Mouse (Mus musculus) cerebellum, adult 11-12 months (tissue): ENCODE measurements around the gene Osbp2.
A peak's percentile ranks its signal among the peaks of the same experiment; 100 is the strongest.

Experiments used
- DNase-seq: peaks from one replicate; pipeline ENCODE4 v3.0.0; 2022

Gene Osbp2

DNA sequence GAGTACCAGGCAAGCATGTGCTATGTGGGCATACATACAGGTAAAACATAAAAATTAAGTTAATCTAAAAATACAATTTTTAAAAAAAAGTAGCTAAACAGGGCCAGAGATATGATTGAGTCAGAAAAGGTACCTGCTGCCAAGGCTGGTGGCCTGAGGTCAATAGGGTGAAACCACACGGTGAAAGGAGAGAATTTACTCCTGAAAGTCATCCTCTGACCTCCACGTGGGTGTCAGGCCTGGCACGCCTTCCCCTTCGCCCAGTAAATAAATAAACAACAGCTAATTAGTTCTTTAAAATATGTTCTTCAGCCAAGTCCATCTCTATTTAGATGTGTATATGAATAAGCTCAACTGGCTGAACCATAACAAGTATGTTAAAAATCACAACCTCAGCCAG lies 3.3 kb downstream of the Osbp2 start:
- peak; percentile 43 for DNase-seq

DNA sequence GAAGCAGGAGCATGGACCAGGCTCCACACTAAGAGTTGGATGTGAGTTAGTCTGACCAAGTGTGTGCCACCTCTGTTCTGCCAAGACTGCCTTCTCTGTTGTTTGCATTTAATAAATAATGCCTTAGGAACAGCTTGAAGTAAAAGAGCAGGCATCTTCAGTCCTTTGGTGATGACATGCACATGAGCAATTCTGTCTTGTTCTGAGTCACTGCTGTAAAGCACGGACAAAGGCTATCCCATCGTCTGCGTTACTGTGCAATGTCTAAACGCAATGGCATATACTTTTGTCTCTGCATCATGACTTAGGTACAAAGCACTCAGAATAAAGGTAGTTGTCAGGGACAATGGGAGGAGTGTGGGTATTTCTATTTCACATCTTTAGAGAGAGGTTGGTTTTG lies 3.9 kb downstream of the Osbp2 start:
- no peak for DNase-seq

DNA sequence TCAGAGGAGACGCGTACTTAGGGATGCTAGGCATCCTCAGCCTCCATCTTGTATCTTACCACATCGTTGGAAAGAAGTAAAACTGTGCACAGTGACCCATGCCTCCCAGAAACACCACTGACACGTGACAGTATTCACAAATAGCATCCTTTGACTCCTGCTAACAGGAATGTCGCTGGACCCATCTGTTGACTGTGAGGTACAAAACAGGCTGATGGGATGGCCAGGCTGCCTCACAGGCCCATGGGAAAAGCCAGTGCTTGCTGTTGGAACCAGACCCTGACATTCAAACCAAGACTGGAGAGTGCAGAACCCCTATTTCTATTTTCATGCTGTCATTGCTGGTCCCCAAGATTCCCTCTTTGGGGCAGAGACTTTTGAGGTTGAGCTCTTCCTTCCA lies 5.8 kb downstream of the Osbp2 start:
- DNase-seq = peak; percentile 31

DNA sequence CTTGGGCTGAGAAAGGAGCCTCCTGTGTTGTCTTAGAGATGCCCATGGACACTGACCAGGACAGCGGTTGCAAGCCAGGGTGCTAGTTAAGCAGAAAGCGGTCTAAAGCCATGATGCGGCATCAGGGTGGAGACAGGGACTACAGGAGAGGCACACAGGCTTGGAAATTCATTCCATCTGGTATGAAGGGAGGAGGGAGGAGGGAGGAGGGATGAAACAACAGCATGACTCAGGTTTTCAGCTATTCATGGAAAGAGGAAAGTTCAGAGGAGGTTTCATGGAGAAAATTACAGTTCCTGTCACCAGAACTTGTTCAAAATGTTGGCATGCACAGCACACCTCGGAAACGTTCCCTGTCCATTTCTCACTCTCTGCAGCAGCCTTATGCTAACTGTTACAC lies 7.9 kb downstream of the Osbp2 start:
- peak; percentile 44 for DNase-seq

DNA sequence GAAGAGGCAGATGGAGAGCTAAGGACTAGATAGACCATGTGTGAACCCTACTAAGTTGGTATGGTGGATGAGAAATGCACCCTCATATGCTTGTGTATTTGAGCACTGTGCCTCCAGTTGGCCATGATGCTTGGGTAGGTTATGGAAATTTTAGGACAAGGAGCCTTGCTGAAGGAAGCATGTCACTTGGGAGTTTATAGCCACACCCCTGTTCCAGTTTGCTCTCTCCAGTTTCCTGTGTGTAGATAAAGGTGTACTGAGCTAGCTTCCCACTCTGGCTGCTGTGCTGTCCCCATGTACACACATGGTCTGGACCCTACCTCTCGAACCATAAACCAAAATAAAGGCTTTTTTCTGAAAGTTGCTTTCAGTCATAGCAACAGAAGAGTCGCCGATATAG lies 9.5 kb downstream of the Osbp2 start:
- DNase-seq = no peak

DNA sequence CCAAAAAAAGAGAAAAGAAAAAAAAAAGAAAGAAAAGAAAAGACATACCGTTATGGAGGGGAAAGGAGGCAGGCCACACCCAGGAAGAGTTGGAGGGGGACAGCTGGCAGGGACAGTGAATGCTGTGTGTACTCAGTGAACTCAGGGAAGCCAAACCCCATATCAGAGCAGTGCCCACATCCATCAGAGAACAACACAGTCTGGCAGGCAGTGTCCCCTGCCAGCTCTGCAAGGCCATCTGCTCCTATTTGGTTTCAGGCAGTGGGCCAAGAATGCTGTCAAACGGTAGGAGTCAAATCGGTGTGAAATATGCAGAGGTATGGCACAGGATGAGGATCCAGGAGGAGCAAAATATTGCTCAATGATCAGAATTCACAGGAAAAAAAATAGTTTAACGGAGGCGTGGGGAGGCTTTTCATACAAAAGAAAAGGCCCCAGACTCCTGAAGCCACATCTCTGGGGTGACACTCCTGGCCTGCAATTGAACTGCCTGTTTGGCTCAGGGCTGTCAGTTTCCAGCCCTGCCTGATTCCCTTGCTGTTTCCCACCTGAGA lies 10.1 kb downstream of the Osbp2 start:
- DNase-seq = peak; percentile 97

DNA sequence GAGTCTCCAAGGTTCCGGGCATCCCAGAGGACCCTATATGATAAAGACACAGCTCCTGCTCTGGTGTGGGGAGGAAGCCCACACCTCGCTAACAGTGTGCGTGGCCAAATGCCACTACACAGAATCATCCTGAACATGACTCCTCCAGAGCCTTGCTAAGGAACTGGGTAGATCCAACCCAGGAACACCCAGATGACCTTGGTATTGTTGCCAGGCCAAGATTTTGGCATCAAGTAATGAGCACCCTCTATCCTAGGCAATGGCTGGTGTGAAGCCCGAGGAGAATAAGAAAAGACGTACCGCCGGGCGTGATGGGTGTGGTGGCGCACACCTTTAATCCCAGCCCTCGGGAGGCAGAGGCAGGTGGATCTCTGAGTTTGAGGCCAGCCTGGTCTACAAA lies 10.7 kb downstream of the Osbp2 start:
- DNase-seq = peak; percentile 66

DNA sequence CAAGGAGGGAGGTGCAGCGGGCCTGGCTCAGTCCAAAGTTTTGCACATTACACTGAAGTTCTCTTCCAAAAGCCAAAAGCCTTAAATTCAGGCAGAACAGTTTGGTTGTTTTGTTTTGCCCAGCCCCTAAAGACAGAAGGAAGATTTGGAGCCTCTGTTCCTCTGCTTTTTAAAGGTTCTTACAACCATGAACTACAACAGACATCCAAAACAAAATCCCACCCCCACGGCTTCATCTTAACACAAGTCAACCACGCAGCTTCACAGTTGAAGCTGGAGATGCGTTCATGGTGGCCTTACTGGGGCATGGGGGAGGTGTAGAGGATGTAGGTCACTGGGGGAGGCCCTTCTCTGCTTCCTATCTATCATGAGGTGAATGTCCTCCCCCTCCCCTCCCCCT lies 11.8 kb downstream of the Osbp2 start:
- DNase-seq = no peak

DNA sequence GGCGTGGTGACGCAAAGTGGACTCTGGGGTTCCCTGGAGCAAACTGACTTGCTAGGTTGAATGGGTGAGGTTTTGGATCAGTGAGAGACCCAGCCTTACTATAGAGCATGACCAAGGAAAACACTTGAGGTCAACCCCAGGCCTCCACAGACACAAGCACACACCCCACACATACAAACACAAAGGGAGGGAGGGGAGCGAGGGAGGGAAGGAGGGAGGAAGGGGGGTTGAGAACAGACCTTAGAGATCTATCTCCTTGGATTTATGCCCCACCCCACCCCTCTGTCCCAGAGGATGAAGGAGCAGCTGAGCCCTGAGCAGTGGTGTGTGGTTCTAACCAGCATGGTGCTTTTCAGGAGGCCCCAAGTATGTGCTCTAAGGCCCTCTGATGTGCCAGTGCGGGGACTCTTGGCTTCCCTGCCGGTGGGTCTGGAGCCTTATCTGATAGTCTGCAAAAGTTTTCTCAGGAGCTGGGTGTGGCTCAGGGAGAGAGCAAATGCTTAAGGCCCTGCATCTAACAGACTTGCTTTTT lies 12.9 kb downstream of the Osbp2 start:
- DNase-seq = no peak

DNA sequence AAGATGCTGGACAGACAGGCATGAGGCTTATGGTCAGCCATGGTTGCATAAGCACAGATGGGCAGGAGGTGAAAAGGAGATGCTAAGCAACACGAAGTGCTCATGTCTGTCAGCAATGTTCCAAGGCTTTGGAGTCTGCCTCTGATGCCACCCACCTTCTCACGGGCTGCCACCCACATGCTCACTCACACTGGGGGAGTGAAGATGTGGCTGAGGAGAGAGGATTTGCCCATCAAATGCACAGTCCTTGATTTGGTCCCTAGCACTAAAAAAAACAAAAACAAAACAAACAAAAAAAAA lies 13.4 kb downstream of the Osbp2 start:
- peak; percentile 61 for DNase-seq

DNA sequence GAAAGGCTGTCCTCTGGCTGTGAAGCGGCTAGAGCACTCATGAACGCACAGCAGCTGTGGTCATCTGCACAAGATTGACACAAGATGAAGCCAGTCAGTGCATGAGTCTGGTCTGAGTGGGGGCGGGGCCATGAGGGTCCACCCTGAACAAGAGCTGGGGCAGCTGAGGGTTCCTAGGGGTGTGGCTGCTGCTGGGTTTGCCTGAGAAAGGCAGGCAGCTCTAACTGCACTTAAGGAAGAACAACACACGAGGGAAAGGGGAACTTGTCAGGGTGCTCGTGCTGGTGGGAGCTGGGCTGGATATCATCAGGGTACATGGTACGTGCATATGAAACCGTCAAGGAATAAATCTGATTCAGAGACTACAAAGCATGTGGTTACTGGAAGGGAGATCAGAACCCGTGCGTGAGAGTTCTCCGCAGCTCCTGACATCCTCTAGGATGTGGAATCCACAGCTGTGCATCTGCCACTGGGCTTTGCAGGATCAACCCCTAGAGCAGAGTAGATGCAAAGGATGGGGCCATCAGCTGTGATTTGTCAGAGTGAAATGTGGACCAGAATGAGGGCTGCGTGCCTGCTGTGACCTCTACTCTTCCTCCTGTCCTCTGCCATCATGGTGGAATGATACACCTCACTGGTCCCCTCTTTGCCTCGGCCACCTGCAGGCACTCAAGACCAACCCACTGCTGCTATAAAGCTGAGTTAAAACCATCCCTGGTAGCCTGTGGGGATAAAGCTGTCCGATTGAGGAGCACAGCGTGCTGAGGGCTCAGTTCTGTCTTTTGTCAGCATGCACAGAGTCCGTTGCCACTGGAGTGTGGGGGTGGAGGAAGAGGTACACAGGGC lies 14.0 kb downstream of the Osbp2 start:
- DNase-seq = peak; percentile 55

DNA sequence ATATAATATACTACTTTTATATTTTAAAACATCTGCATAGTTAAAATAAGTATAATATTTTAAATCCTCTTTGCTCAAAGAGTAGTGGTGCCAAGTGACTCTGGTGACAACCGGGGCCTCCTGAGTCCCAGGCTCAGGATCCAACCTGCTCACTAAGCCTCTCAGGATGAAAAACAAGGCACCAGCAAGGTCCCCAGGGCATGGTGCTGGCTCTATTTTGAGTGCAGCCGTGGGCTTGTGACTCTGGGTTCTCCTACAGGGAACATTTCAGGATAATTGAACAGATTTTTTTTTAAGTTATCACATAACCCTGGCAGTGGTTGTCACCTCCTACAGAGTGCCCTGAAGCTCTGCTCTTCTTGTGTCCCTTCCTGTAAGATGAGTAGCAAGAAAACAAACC lies 17.4 kb downstream of the Osbp2 start:
- peak; percentile 33 for DNase-seq

DNA sequence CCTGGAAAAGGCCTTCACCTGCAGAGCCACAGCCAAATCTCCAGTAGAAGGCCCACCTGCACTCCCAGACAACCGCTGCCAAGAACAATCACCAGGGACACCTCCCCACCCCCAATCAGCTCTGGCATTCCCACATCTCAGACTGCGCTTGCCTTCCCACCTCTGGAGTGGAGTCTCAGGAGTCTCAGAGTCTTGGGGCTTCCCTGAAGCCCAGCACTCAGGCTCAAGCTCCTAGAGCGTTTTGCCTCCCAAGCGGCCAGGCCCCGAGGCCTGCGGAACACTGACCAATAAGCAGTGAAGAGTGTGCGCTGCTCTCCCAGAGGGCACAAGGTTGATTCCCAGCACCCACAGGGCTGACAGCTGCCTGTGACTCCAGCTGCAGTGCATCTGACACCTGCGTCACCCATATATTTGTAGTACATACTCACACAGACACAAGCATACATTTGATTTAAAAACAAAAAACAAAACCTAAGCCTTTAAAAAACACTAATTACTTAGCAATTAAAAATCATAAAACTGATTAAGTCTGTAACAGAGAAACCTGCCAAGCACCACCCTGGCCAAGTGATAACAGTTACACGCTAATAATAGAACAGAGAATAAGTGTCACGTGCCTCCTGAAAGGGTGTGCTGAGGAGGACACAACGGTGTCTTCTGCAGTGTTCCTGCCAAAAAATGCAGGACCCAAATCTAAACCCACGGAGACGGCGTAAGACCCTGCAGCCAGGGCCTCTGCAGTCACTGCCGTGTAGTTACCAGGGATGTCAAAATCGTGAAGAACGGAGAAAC lies 19.6 kb downstream of the Osbp2 start:
- peak; percentile 64 for DNase-seq

DNA sequence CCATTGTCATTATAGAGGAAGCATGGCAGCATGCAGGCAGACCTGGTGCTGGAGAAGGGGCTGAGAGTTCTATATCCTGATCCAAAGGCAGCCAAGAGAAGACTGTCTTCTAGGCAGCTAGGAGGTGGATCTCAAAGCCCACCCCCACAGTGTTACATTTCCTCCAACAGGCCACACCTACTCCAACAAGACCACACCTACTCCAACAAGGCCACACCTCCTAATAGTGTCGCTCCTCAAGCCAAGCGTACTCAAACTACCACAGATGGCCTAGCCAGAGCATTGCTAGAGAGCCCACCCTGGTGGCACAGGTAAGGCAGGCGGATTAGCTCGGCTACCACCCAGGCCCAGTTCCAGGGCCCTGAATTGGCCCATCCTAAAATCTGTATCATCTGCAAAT lies 28.4 kb downstream of the Osbp2 start:
- DNase-seq = no peak

DNA sequence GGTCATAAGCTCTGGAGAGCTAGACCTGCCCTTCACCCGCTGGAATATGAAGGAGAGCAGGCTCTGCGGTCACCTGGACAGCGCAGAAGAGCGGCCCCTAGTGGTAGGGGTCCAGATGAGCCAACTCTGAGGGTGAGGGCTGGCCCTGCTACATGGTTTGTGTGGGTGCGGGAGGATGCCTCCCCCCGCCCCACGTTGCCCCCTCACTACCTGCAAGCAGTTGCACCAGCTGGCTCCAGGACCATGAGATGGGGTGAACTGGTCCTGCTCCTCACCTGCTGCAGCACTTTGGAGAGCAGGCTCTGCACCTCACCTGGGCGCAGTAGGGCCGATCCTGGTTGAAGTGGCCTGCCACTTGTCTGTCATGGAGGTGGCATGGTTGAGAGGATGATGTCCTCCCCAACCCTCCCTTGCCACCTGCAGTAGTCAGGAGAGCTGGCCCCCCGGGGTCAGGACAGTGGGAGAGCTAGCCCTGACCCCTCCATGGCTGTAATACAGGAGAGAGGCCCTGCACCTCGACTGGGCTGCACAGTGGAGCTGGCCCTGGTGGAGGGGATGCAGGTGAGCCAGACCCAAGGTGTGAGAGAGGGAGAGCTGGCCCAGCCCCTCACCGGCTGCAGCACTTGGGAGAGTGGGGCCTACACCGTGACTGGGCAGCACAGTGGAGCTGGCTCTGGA lies 29.1 kb downstream of the Osbp2 start:
- peak; percentile 60 for DNase-seq

DNA sequence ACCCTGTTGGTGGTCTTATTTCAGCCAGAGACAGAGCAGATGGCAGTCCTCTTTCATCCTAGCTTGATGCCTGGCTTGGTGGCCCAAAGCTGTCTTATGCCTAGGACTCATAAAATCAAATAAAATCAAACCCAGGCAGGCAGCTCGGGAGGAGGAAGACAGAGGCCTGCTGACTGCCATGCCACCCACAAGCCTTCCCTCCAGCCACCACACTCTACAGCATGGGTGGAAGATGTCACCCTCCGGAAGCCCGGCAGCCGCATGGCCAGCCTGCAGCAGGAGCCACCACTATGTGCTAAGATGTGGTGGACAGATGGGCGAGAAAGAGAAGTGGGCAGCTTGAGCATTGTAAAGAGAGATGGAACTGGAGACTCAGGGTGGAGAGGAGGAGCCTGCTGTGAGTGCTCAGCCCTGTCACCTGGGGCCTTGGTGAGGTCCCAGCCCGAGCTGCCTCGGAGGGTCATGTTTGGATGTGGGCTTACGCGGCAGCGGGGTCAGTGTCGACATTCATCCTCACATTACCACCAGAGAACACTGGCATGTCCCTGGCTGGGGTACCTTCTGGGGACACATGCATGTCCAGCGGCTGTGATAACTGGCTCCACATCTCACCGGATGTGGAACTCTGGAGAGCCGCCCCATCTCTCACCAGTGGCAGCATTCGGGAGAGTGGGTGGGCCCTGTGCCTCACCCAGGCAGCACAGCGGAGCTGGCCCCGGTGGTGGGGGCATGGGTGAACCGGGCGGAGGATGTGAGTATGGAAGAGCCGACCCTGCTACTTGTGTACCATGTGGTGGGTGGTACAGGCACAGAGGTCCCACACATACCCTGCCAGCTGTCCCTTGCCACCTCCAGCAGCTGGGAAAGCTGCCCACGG lies 29.9 kb downstream of the Osbp2 start:
- peak; percentile 57 for DNase-seq

DNA sequence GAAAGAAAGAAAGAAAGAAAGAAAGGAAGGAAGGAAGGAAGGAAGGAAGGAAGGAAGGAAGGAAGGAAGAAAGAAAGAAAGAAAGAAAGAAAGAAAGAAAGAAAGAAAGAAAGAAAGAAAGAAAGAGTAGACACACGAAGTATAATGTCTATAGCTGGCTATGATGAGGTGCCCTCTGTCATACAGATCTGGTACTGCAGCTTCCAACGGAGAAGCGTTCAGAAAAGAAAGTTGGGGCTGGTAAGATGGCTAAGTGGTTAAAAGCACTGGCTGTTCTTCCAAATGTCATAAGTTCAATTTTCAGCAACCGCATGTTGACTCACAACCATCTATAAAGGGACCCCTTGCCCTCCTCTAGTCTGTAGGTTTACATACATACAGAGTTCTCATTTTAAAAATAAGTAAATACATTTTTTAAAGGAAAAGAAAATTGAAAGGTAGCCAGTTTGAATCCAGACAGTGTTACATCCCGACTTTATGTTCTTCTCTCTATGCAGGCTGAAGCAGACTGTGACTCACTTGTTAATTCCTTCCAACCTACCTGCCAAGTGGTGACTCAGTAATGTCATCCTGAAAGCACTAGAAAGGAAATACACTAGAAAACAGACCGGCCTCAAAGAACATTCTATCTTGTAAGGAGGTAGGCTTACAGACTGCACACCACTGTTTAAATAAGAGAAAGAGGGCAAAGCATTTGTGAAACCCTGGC lies 31.4 kb downstream of the Osbp2 start:
- no peak for DNase-seq

DNA sequence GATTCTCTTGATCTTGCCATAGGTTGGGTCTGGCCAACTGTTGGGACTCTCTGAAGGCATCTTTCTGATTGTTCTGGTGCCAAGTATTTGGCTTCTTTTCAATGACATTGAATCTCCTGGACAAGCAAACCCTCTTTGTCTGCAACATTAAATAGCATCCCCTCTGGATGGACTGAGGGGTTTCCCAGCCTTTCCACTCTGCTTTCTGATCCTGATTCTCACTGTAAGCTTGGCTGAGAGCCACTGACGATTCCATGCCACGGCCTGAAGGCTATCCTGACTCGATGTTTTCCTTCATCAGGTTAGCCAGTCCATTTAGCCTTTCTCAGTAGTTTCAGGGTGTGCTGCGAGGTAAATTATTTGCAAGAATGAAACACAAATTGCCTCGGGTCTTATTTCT lies 34.0 kb downstream of the Osbp2 start:
- no peak for DNase-seq

DNA sequence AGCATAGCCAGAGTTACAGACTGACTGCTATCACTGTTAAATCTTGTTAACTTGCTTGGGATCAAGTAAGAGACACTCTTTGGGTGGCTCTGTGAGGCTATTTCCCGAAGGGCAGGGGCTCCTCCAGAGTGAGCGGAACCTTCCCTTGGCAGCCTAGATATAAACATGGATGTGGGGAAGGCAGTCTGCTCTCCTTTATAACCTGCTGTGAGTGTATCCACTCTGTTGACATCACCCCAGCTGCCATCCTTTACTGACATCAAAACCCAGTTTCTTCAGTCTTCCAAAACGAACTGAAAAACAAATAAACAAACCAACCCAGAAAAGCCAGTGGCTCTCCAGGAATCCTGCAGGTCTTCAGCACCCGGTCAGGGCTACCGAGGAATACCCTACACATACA lies 39.6 kb downstream of the Osbp2 start:
- DNase-seq = no peak

DNA sequence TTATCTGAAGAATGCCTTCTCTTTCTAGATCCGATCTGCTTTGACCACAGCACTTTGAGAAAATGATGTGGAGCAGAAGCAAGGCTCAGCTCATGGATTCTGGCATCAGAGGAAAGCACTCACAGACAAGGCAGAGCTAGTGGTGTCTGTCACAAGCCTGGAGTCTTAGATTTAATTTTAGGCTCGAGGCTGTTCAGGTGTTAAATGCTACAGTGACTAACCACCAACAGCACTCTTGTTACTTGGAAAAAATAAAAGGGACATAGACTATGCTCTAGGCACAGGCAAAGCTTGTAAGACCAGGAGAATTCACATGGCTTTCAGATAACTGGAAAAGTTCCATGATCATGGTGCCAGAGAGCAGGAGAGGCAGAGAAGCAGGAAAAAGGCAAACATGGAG lies 40.3 kb downstream of the Osbp2 start:
- DNase-seq = no peak

DNA sequence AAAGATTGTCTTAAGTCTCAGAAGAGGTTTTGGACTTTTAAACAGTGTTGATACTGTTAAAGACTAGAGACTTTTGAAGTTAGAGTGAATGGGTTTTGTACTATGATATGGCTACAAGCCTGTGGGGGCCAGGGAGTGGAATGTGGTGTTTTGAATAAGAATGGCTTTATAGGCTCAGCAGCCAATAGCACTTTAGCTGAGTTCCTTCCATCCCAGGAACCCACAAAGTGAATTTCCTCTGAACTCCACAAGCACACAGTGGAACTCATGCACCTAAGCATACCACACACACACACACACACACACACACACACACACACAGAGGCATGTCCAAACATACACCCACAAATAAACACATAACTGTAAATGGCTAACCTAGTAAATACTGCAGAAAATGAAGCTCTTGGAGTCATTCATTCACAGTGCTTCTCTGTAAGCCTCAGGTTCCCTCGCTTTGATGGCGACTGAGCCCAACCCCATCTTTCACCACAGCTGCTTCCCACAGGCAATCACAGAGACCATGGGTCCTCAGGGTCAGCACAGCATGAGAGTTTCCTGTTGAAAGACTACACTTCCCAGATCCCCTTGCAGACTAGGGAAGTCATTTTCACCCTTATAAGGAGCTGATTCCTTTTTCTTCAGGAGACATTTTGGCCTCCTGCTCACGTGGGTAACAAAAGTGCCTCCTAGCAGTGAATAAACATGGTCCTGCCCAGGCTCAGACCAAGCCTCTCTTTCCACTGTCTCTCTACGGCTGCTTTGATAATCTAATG lies 45.5 kb downstream of the Osbp2 start:
- DNase-seq = no peak
